Mouse (Mus musculus): ENCODE data around the gene Gm10718.
"Not testable (repeated sequence)": the region's sequence is repeated elsewhere in the genome, so short reads cannot be mapped to it uniquely, and the experiment has no call there.

GRCm38 (mm10) chr9:3001006-3001405, 22.3 kb upstream of the Gm10718 start:
- TF ChIP-seq EP300, CTCF (IDR thresholded peaks at IDR 0.05): not testable (repeated sequence)
